Mouse (Mus musculus) E14TG2a.4 (cell line): ENCODE measurements around the gene Golga4.

Experiments
- CTCF ChIP-seq: conservative IDR thresholded peaks from 2 replicates; pipeline ENCODE4 v1.5.1; 2014; ENCODE audit warnings: low read length
- NANOG ChIP-seq: IDR thresholded peaks from 2 replicates; pipeline ENCODE4 v1.6.1; 2014; ENCODE audit warnings: borderline replicate concordance, low read length, mixed read lengths

DNA sequence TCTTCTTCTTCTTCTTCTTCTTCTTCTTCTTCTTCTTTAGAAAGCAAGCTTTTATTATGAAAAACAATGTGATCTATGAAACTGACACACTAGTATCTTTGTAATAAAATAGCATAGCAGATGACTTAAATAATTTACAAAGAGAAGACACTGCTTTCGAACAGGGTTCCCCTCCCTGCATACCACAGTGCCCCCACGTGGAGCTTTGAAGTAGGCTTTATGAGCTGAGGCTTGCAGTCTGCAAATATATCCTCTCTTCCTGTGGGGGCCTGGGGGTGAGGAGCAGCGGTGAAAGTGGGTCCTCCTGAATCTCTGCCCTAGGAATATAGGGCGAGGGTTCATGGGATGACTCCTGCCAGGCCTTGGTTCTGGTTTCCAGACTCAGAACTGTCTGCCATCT lies 64.8 kb downstream of the Golga4 start:
- no peak for TF ChIP-seq CTCF
- TF ChIP-seq NANOG: no peak
